Mouse (Mus musculus) liver, adult 2 months (tissue): Measurements from ENCODE around the gene Acta1.

Experiments used
- CTCF ChIP-seq: fragments of 200-500 bp; IDR thresholded peaks from 2 replicates; pipeline ENCODE4 v1.5.1; 2011; ENCODE audit warnings: low read depth, low read length, control low read depth
- POLR2A ChIP-seq: fragments of 200-500 bp; IDR thresholded peaks from 2 replicates; pipeline ENCODE4 v1.6.1; 2011; ENCODE audit warnings: low read length, control low read depth; ENCODE audit not compliant: insufficient read depth; ENCODE audit errors: extremely low read depth

GRCm38 (mm10) chr8:123889797-123890196 lies 4.8 kb downstream of the Acta1 start:
- TF ChIP-seq CTCF: no peak
- no peak for TF ChIP-seq POLR2A
